Mouse (Mus musculus): ENCODE results near the gene Fam214b.
A peak's percentile ranks its signal among the peaks of the same experiment; 100 is the strongest.

Gene Fam214b

GRCm38 (mm10) chr4:43045659-43046302 lies at the start of gene Fam214b:
TSS of gene Fam214b (minus strand) at chr4:43046220.
- DNase-seq (ENCODE audit: inconsistent ontology term), result peak; percentile 100

- DNase-seq (ENCODE audit: inconsistent ontology term), result no peak
These were observed 45.2 kb upstream of the Fam214b start for GRCm38 (mm10) chr4:43091183-43091582.

- no peak for DNase-seq (ENCODE audit: inconsistent ontology term)
These were observed 43.9 kb upstream of the Fam214b start for GRCm38 (mm10) chr4:43089950-43090349.

- DNase-seq (ENCODE audit: inconsistent ontology term), result no peak
These were observed 36.4 kb upstream of the Fam214b start for GRCm38 (mm10) chr4:43082458-43082857.

- DNase-seq (ENCODE audit: inconsistent ontology term), result peak; percentile 6
These were observed 32.2 kb upstream of the Fam214b start for GRCm38 (mm10) chr4:43078071-43078718.

- no peak for DNase-seq (ENCODE audit: inconsistent ontology term)
These were observed 28.9 kb upstream of the Fam214b start for GRCm38 (mm10) chr4:43074923-43075322.

- no peak for DNase-seq (ENCODE audit: inconsistent ontology term)
These were observed 19.5 kb upstream of the Fam214b start for GRCm38 (mm10) chr4:43065471-43065870.

GRCm38 (mm10) chr4:43060286-43060685 lies 14.3 kb upstream of the Fam214b start:
- DNase-seq (ENCODE audit: inconsistent ontology term), result no peak

GRCm38 (mm10) chr4:43059697-43060096 lies 13.7 kb upstream of the Fam214b start:
- DNase-seq (ENCODE audit: inconsistent ontology term), result no peak

- peak; percentile 97 for DNase-seq (ENCODE audit: inconsistent ontology term)
These were observed 13.0 kb upstream of the Fam214b start, which contains the start of gene Unc13b for GRCm38 (mm10) chr4:43058753-43059654. TSS of gene Unc13b (plus strand) at chr4:43058953.

- DNase-seq (ENCODE audit: inconsistent ontology term), result no peak
These were observed 12.4 kb upstream of the Fam214b start for GRCm38 (mm10) chr4:43058392-43058752.

- no peak for DNase-seq (ENCODE audit: inconsistent ontology term)
These were observed 11.6 kb upstream of the Fam214b start for GRCm38 (mm10) chr4:43057654-43058053.

GRCm38 (mm10) chr4:43052627-43053026 lies 6.6 kb upstream of the Fam214b start:
- peak; percentile 44 for DNase-seq (ENCODE audit: inconsistent ontology term)

GRCm38 (mm10) chr4:43047231-43047630 lies 1.2 kb upstream of the Fam214b start:
- peak; percentile 78 for DNase-seq (ENCODE audit: inconsistent ontology term)

GRCm38 (mm10) chr4:43046607-43047006 lies 587 bp upstream of the Fam214b start:
- peak; percentile 4 for DNase-seq (ENCODE audit: inconsistent ontology term)

- no peak for DNase-seq (ENCODE audit: inconsistent ontology term)
These were observed 748 bp downstream of the Fam214b start for GRCm38 (mm10) chr4:43045285-43045658.

- DNase-seq (ENCODE audit: inconsistent ontology term), result peak; percentile 19
These were observed 1.3 kb downstream of the Fam214b start for GRCm38 (mm10) chr4:43044673-43045072.

- DNase-seq (ENCODE audit: inconsistent ontology term), result peak; percentile 94
These were observed 2.2 kb downstream of the Fam214b start for GRCm38 (mm10) chr4:43043644-43044357.

- DNase-seq (ENCODE audit: inconsistent ontology term), result peak; percentile 68
These were observed 5.0 kb downstream of the Fam214b start for GRCm38 (mm10) chr4:43040881-43041547.

GRCm38 (mm10) chr4:43040114-43040572 lies 5.9 kb downstream of the Fam214b start:
- DNase-seq (ENCODE audit: inconsistent ontology term), result peak; percentile 100

GRCm38 (mm10) chr4:43039609-43040008 lies 6.4 kb downstream of the Fam214b start:
- peak; percentile 35 for DNase-seq (ENCODE audit: inconsistent ontology term)
